Mouse (Mus musculus) liver, embryonic 14.5 days (tissue): ENCODE results near the gene Phlpp1. TPM values are rescaled to one million over a fixed set of nuclear protein-coding genes. Genes with fewer than 3 reads are reported as not detected.
A peak's percentile ranks its signal among the peaks of the same experiment; 100 is the strongest.

ENCODE experiments used
- ATAC-seq: fragments of 200-750 bp; cut with Nextera tagmentation; 2 replicates; pipeline ENCODE4 v1.8.0; 2017; ENCODE audit warnings: moderate number of reproducible peaks, mild to moderate bottlenecking, moderate library complexity; ENCODE audit not compliant: insufficient read depth
- DNase-seq, 3 experiments: peaks; one replicate each; pipeline ENCODE4 v3.0.0-alpha.2; 2012 to 2013; ENCODE audit warnings: low read depth in 3 of 3, low spot score in 3 of 3
- H3K27ac ChIP-seq: fragments of 300-500 bp; sonication (generic); 2 replicates; pipeline ENCODE4 v1.5.1; 2014; ENCODE audit warnings: moderate library complexity, mild to moderate bottlenecking, control low read depth, inconsistent platforms
- H3K27me3 ChIP-seq: fragments of 300-500 bp; sonication (generic); 2 replicates; pipeline ENCODE4 v1.6.1; 2014; ENCODE audit warnings: mild to moderate bottlenecking, low read length, moderate library complexity; ENCODE audit not compliant: control insufficient read depth, insufficient read depth
- H3K36me3 ChIP-seq: fragments of 300-500 bp; sonication (generic); replicated peaks from 2 replicates; pipeline ENCODE4 v1.6.1; 2014; ENCODE audit warnings: low read depth; ENCODE audit not compliant: control insufficient read depth, insufficient read depth
- H3K4me1 ChIP-seq, 2 experiments: fragments of 200-500 bp in 1 of 2; fragments of 300-500 bp in 1 of 2; sonication (generic) in 1 of 2; replicated peaks; 2 replicates each; pipeline ENCODE4 v1.6.1; 2012 to 2014; ENCODE audit warnings: antibody characterized with exemption in 1 of 2, inconsistent platforms in 1 of 2, low read length in 1 of 2; ENCODE audit not compliant: control insufficient read depth in 2 of 2, insufficient read depth in 2 of 2
- H3K4me2 ChIP-seq: fragments of 300-500 bp; sonication (generic); 2 replicates; pipeline ENCODE4 v1.6.1; 2014; ENCODE audit warnings: low read depth, mild to moderate bottlenecking, control low read depth, moderate library complexity
- H3K4me3 ChIP-seq, 2 experiments: fragments of 200-500 bp in 1 of 2; fragments of 300-500 bp in 1 of 2; sonication (generic) in 1 of 2; 2 replicates each; pipeline ENCODE4 v1.5.1; 2012 to 2014; ENCODE audit warnings: low read depth in 2 of 2, low read length in 2 of 2, mild to moderate bottlenecking in 2 of 2, control low read depth in 1 of 2, inconsistent platforms in 1 of 2, moderate library complexity in 1 of 2; ENCODE audit not compliant: insufficient read depth in 1 of 2
- H3K9ac ChIP-seq: fragments of 300-500 bp; sonication (generic); replicated peaks from 2 replicates; pipeline ENCODE4 v1.6.1; 2014; ENCODE audit warnings: mild to moderate bottlenecking, control low read depth, moderate library complexity
- H3K9me3 ChIP-seq: fragments of 300-500 bp; sonication (generic); 2 replicates; pipeline ENCODE4 v1.6.1; 2016; ENCODE audit warnings: low read length, mixed read lengths; ENCODE audit not compliant: control insufficient read depth
- CTCF ChIP-seq: IDR thresholded peaks from 2 replicates; pipeline ENCODE4 v1.5.1; 2016; ENCODE audit warnings: antibody characterized with exemption, low read depth, control low read depth
- EP300 ChIP-seq: IDR thresholded peaks from 2 replicates; pipeline ENCODE4 v1.6.1; 2016; ENCODE audit warnings: antibody characterized with exemption, low read depth
- WGBS: fragments of 180-500 bp; shearing (Covaris S2); extraction: QIAGEN DNeasy Blood & Tissue Kit; methylation state at CpG from one replicate; pipeline ENCODE4 v1.1.7; 2014; ENCODE audit not compliant: insufficient replicate concordance; 5-methylcytosine and 5-hydroxymethylcytosine counted together
- polyA plus RNA-seq, 2 experiments: library from polyadenylated mRNA; depleted of rRNA in 1 of 2; stranded (reverse) in 1 of 2; unstranded in 1 of 2; fragments of >200 nt; fragmentation: Nextera tagmentation in 1 of 2; extraction: Ambion mirVana in 1 of 2; gene quantifications; 2 replicates each; pipeline versions ENCODE4 v1.2.1 to v1.2.3; 2012 to 2014

Gene Phlpp1
- polyA plus RNA-seq, 2 experiments: 0.94 to 1.2 TPM

DNA sequence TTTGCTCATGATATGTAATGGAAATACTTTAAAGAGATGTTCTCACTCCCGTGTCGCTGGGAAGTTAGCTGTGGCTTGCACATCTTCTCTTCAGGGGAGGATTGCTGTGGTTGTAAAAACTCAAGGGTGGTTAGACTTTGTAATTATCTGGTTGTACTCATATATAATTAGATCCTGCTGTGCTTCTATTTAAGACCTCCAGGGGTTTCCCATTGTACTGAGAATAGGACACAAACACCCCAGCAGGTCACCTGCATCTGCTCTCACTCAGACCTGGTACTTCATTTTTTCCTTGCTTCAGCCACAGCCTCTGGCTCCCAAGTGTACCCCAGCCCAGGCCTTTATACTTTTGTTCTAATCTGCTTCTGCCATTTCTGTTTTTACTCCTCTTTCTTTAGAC lies 50.4 kb downstream of the Phlpp1 start:
- TF ChIP-seq EP300: no peak
- no peak for TF ChIP-seq CTCF
- H3K4me2 ChIP-seq: no peak overlapping the region
- WGBS: 64% methylated on average over 2 of the region's 2 CpGs
- H3K4me3 ChIP-seq: no peak overlapping the region
- H3K36me3 ChIP-seq: no peaks in the 10 kb centered on the region
- H3K27ac ChIP-seq: no peak overlapping the region
- no peak overlapping the region for H3K9ac ChIP-seq
- H3K9me3 ChIP-seq: no peaks in the 10 kb centered on the region
- H3K4me1 ChIP-seq: no peaks in the 10 kb centered on the region
- DNase-seq (no peak), ATAC-seq (no peak)
- no peaks in the 10 kb centered on the region for H3K27me3 ChIP-seq

DNA sequence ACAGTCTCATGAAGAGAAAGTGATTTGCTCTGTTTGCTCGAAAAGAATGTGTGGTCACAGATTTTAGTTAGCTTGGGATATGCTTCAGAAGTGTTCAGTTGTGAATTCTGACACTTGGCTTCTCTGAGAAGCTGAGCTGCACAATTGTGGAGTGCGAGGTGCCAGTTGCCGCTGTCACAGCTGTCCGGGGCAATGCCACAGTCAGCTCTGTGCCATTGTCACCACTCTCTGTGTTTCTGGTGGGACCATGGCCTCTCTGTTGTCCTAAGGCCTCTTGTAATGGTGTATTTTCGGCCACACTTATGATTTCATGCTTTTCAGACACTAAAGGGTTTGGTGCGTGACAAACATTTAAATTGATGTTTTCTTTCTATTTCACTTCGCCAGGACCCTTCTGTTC lies 55.1 kb downstream of the Phlpp1 start:
- Histone ChIP-seq H3K9ac (no peak overlapping the region), H3K27ac (no peak overlapping the region)
- 69% methylated on average over 7 of the region's 7 CpGs for WGBS

DNA sequence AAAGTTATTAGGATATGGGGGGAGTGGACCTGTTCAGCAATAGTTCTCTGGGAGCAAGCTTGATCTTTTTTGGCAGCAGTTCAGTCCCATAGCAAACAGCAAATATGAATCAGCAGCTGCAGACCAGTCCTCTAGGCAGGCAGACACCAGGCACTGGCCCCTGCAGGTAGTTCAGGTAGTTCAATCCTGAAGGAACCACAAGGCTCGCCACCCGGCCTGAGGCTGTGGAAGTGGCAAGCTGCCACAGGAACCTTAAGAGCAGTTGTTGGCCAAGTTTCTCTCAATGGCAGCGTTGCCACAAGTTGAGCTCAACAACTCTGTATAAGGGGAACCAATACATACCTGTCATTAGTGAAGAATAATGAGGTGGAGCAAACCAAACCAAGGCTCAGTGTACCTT lies 58.8 kb downstream of the Phlpp1 start:
- Histone ChIP-seq H3K27me3 (no peaks in the 10 kb centered on the region), H3K9me3 (no peaks in the 10 kb centered on the region), H3K4me3 (no peak overlapping the region), H3K4me1 (no peaks in the 10 kb centered on the region), H3K36me3 (no peaks in the 10 kb centered on the region), H3K27ac (no peak overlapping the region), H3K4me2 (no peak overlapping the region), H3K9ac (no peak overlapping the region)
- ATAC-seq (no peak), DNase-seq (no peak)
- TF ChIP-seq CTCF (no peak), EP300 (no peak)
- WGBS: 61% methylated on average over 3 of the region's 3 CpGs

More for the DNA sequence above, 55.1 kb downstream of the Phlpp1 start:
- Histone ChIP-seq H3K4me3 (no peak overlapping the region), H3K9me3 (no peaks in the 10 kb centered on the region), H3K36me3 (no peaks in the 10 kb centered on the region), H3K4me2 (no peak overlapping the region), H3K4me1 (no peaks in the 10 kb centered on the region), H3K27me3 (no peaks in the 10 kb centered on the region)
- TF ChIP-seq EP300: no peak
- TF ChIP-seq CTCF: no peak
- ATAC-seq: no peak
- DNase-seq: no peak

DNA sequence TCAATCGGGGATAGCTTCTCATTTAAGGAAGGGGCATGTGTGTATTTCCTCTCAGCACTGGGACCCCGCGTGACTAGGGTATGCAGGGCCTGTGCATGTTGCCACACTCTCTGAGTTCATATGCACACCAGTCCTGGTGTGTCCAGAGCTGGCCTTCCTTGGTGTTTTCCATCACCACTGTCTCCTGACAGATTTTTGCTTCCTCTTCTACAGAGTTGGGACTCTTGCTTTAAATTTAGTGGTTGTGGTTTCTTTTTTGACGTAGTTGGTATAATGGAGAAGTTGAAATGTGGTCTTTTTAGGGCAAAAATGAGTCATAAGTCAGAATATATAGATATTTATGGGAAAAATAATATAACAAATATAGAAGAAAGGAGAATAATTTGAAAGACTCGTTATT lies 59.8 kb downstream of the Phlpp1 start:
- TF ChIP-seq EP300 (no peak), CTCF (no peak)
- Histone ChIP-seq H3K9me3 (no peaks in the 10 kb centered on the region), H3K9ac (no peak overlapping the region), H3K27me3 (no peaks in the 10 kb centered on the region), H3K4me2 (no peak overlapping the region), H3K4me1 (no peaks in the 10 kb centered on the region), H3K4me3 (no peak overlapping the region), H3K36me3 (no peaks in the 10 kb centered on the region), H3K27ac (no peak overlapping the region)
- DNase-seq (peak in 1 of 3 experiments; percentile 7), ATAC-seq (no peak)
- WGBS: 40% methylated on average over 5 of the region's 5 CpGs

DNA sequence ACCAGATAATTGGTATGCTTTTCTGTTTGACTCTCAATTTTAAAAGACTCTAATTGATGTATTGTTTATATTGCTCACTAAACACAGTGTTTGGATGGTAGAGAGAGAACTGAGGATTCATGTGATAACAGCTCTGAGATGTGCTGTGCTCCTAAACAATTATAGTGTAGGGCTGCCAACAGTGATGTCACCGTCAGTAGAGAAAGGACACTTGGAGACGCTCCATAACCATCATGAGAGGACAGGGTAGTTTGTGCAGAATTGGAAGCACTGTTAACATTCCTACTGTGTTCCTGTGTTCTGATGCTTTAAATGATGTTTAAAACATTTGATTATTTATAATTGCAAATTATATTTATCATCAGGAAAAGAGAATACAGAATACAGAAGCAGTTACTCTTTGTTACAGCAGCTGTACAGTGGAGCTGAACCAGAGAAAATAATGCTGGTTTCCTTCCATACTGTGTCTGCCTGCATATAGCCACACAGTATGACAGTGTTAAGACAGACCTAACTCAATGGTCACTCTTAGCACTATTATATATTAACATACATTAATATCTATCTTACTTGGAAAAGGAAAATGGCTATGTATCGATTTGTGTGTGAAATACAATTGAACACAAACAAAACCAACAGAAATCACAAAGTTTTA lies 60.4 kb downstream of the Phlpp1 start:
- H3K9ac ChIP-seq: no peak overlapping the region
- ATAC-seq (no peak), DNase-seq (no peak)
- no peaks in the 10 kb centered on the region for H3K4me1 ChIP-seq
- 72% methylated on average over 3 of the region's 3 CpGs for WGBS
- H3K9me3 ChIP-seq: no peaks in the 10 kb centered on the region
- no peaks in the 10 kb centered on the region for H3K36me3 ChIP-seq
- no peak overlapping the region for H3K27ac ChIP-seq
- H3K27me3 ChIP-seq: no peaks in the 10 kb centered on the region
- H3K4me3 ChIP-seq: no peak overlapping the region
- TF ChIP-seq CTCF: no peak
- TF ChIP-seq EP300: no peak
- H3K4me2 ChIP-seq: no peak overlapping the region
